Mouse (Mus musculus): ENCODE results near the gene Mex3a. TPM values are rescaled to one million over a fixed set of nuclear protein-coding genes. Genes with fewer than 3 reads are reported as not detected.

Gene Mex3a
- total RNA-seq, 2 experiments from 2014 or later, result 0.81 to 2.0 TPM

GRCm38 (mm10) chr3:88541622-88542401 lies 9.6 kb downstream of the Mex3a start:
- intact Hi-C loops (cut with DNase I), result no loop called here
- DNase-seq, result no peak

DNA sequence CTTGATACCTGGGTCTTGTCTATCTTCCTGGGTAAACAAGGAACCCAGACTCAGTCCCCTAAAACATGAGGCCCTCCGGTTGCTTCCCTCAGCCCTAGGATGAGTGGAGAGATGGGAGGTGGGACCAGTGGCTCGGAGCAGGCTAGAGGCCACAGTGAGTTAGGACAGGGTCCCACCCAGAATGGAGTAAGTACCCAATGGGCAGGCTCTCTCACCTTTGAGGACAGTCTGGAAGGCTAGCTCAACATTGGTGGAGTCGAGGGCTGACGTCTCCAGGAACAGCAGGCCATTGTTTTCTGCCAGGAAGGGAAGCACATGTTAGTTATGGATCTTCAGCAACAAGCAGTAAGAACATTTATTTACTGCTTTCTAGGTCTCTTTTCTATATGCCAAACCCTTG lies 10.3 kb downstream of the Mex3a start:
- no peak for DNase-seq

GRCm38 (mm10) chr3:88543174-88543573 lies 11.0 kb downstream of the Mex3a start:
- intact Hi-C loops (cut with DNase I), result no loop called here
- DNase-seq, result no peak

More for the DNA sequence above, 10.3 kb downstream of the Mex3a start:
- intact Hi-C loops (cut with DNase I), result no loop called here

- no peak for DNase-seq
- intact Hi-C loops (cut with DNase I), result no loop called here
These were observed 11.6 kb downstream of the Mex3a start for GRCm38 (mm10) chr3:88543651-88544410.

DNA sequence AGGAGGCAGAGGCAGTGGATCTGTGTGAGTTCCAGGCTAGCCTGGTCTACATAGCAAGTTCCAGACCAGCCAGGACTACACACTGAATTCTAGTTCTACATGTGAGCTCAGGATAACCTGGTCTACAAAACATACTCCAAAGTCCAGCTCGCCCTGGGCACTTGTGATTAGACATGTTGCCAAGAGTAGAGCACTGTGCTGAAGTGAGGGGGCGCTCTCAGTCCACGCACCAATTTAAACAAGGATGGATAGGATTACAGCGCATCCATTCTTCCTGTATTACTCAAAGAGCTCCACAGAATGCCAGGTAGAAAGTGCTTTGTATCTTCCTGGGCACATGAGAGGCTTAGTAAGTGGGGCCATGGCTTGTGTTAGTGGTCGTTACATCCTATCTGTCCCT lies 12.3 kb downstream of the Mex3a start:
- intact Hi-C loops (cut with DNase I), result no loop called here
- DNase-seq, result peak in 1 of 2 experiments; percentile 41

DNA sequence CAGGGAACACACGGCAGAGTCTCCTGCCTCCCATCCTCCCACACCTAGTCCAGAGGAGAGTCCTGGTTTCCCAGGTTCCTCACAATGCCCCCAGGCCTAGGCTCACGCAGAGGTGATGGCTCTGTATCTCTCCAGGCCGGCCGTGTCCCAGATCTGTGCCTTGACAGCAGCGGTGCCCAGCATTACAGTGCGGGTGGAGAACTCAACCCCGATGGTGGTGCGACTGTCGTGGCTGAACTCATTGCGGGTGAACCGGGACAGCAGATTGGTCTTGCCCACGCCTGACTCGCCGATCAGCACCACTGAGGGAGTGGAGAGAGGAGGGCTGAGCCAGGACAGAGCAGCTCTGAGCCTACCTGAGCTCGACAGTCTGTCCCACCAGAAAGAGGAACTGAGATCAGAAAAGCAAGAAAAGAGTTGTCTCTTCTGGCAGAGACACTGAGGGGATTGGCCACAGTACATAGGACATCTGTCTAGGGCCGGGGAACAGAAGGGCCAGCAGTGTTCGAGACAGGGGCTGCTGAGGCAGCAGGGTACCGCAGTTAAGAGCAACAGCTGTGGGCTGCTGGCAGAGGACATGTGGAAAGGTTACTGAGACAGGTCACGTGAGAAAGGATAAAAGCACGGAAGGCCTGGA lies 12.9 kb downstream of the Mex3a start:
- intact Hi-C loops (cut with DNase I), result no loop called here
- no peak for DNase-seq

GRCm38 (mm10) chr3:88546674-88547418 lies 14.7 kb downstream of the Mex3a start:
- no peak for DNase-seq
- intact Hi-C loops (cut with DNase I), result no loop called here

GRCm38 (mm10) chr3:88548180-88548917 lies 16.2 kb downstream of the Mex3a start, which contains the start of gene Rab25:
TSS of gene Rab25 (minus strand) at chr3:88548300.
- intact Hi-C loops (cut with DNase I), result no loop called here
- no peak for DNase-seq

- intact Hi-C loops (cut with DNase I), result no loop called here
These were observed 19.4 kb downstream of the Mex3a start for GRCm38 (mm10) chr3:88551586-88551985.

DNA sequence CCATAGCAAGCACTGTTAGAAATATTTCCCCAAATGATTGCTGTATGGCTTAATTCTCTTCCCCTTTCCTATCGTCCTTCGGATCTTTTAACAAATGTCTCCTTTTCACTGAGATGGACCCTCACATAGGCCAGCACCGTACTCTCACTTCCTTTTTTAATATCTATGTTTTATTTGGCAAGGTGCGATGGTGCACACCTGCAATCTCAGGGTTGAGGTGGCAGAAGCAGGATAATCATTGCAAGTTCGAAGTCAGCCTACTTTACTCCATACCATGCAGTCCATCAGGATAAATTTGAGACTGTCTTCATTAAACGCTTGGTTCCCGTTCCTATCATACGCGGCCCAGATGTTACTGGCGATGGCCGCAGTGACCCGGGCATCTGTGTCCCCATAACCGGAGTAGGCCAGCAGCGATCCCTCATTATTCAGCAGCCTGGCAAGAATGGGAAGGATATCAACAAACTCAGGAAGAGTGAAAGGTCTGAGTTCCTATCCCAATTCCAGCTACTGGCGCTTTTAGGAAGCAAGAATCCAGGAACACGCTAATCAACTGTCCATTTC lies 20.0 kb downstream of the Mex3a start:
- intact Hi-C loops (cut with DNase I), result no loop called here
- DNase-seq, result no peak

More at GRCm38 (mm10) chr3:88551586-88551985, 19.4 kb downstream of the Mex3a start:
- no peak for DNase-seq

DNA sequence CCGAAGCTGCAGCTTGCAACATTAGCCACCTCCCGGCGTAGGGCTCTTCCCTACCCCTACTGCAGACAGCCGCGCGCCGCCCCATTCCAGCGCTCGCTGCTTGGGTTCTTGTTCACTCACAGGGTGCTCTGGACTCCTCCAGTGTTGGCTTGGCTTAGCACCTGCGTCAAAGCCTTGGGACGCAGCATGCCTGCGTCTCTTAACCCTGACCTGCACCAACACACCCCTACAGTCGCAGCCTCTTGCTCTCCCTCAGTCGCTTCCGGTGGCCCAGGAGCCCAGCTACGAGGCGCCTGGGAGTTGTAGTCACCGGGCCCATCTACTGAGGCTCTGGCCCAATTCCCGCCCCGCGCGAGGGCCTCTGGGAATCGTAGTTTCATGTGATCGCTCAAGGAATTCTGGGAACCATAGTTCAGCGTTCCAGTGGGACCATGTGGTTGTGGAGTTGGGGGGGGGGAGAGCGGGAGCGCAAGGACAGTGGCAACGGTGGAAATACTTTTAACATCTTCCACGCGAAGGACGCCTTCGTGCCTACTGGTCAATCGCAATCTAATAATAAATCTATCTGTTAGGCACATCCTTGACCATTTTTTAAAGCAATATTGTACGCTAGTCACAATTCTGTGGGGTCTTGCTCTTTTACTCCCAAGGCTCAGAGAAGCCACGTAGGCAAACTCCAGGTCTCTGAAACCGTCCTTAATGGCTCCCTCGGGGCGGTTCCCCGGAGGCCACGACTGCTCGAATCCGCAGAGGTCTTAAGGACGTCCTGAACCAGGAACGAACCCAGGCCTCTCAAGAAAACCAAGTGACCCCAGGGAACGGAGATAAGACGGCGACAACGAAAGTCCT lies 20.7 kb downstream of the Mex3a start, which contains the start of gene Lamtor2:
TSS of gene Lamtor2 (minus strand) at position 399 of the 849 bp plus-strand sequence.
- DNase-seq, result peak; percentile 97 to 98
- intact Hi-C loops (cut with DNase I), result no loop called here

GRCm38 (mm10) chr3:88553525-88553879 lies 21.3 kb downstream of the Mex3a start, which contains the start of gene Ubqln4:
TSS of gene Ubqln4 (plus strand) at chr3:88553758.
- intact Hi-C loops (cut with DNase I), result no loop called here
- DNase-seq, result peak; percentile 98

- intact Hi-C loops (cut with DNase I), result no loop called here
- DNase-seq, result peak in 1 of 2 experiments; percentile 67
These were observed 21.8 kb downstream of the Mex3a start for GRCm38 (mm10) chr3:88553880-88554586.

DNA sequence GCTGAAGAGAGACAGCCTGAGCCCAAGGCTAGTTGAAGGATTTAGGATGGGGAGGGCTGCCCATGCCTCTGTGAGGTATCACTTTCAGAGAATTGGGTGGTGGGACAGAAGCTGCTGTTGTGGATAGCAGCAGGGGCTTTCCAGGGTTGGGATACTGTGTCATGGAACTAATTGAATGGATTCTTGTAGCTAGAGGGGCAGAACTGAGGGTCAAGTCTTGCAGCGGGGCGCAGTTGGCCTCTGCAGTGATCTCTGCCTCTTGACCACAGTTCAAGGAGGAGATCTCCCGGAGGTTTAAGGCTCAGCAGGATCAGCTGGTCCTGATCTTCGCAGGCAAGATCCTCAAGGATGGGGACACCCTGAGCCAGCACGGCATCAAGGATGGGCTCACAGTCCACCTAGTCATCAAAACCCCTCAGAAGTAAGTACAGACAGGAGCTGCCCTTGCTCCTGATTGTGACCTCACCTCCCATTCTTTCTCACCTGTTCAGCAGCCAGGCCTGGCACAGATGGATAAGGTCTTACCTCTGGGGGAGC lies 22.9 kb downstream of the Mex3a start:
- DNase-seq, result no peak
- intact Hi-C loops (cut with DNase I), result no loop called here

DNA sequence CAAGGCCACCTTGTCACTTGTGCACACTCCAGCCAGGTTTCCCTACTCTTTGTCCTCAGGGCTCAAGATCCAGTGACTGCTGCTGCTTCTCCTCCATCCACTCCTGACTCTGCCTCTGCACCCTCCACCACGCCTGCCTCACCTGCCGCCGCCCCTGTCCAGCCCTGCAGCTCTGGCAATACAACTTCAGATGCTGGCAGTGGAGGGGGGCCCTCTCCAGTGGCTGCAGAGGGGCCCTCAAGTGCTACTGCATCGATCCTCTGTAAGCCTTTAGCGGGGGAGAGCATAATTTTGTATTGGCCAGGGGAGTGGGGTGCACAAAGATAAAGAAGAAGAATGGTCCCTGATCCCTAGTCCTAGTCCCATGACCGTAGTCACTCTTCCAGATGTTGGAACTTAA lies 23.5 kb downstream of the Mex3a start:
- intact Hi-C loops (cut with DNase I), result no loop called here
- no peak for DNase-seq

- intact Hi-C loops (cut with DNase I), result no loop called here
These were observed 24.4 kb downstream of the Mex3a start for GRCm38 (mm10) chr3:88556616-88557015.

DNA sequence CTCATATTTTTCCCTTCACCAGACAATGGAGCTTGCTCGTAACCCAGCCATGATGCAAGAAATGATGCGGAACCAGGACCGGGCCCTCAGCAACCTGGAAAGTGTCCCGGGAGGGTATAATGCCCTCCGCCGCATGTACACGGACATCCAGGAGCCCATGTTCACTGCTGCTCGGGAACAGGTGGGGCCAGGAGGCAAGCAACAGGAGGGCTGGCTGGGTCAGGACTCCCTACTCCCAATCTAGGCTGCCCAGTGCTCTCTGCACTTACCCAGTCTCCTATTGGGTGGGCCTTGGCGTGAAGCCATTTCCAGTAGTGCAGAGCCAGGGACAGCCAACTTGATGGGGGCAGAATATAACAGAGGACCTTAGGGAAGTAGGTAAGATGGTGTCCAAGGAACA lies 27.4 kb downstream of the Mex3a start:
- no peak for DNase-seq
- intact Hi-C loops (cut with DNase I), result no loop called here

More at GRCm38 (mm10) chr3:88556616-88557015, 24.4 kb downstream of the Mex3a start:
- DNase-seq, result no peak
